Mouse (Mus musculus) c-Kit-negative CD71-positive TER-119-positive erythroid progenitor cells, embryonic 14.5 days (primary cell): Measurements from ENCODE around the gene Asb16.
A peak's percentile ranks its signal among the peaks of the same experiment; 100 is the strongest.

Experiments
- DNase-seq: peaks from one replicate; pipeline ENCODE4 v3.0.0-alpha.2; 2013; ENCODE audit warnings: low read depth, low spot score

Asb16 gene

DNA sequence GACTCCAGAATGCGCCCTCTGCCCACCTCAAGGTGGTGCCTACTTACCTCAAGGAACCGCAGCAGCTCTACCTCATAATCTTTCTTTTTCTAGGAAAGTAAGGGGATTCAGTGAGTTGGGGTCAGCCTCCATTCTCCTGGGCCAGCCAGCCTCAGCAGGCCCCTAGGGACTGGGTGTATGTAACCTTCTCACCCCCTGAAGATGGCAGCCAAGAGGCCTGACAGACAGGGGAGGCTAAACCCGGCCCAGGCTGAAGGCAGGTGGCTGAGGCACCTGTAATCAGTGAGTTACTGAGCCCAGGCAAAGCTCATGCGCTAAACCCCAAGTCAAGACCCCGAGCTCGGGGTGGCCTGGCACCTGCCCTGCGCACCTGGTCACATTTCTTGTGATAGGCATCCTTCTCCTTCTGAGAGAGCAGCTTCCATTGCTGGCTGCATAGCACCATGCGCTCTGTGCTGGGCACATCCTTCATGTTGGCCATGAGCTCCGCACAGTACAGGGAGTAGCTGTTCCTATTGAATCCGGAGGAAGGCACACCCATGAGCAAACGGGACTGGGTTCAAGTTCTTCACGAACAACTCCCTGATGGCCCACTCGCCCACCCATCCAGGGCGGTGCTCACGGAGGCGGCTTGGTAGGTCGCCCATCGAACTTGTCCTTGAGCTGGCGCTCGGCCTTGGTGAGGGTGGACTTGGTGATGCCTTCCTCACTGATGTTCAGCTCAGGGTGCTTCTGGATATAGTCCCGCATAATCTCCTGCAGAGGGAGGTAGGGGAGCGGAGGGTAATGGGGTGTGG is 41.5 kb downstream of the Asb16 start:
- DNase-seq, result no peak

DNA sequence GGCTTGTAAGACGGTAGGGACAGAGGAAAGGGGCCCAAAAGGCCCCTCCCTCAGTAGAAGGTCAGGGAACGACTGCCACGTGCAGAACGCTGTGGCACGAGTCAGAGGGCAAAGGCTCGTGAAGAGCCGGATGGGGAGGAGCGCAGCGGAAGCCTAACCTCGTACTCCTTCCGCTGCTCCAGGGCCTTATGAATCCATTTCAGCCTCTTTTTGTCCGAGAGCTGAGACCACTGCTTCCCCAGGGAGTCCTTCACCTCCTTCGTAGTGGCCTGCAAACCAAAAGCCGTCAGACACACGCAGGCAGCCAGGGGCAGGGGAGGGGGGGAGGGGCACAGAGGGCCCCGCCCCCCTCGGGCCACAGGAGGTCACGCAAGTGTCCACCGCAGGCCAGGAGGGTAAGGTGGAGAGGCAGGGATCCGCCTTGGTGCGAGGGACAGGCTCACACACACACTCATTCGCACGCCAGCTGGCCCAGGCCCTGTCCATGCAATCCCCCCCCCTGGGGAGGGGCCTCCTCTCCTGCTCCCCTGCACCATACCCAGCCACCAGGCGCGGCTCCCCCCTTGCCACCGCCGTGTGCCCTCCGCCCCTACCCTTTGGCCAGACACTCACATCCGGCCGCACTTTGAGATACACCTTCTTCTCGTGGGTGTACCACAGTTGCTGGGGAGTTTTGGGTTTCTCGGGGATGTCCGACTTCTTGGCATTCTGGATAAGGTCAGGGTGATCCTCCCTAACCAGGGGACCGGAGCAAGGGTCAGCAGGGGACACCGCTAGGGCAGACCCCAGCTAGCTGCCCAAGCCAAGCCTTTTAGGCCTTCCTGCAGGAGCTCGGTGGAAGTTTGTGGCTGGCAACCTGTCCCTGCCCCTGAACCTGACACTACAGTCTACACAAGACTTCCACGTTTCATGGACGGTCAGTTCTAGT is 42.5 kb downstream of the Asb16 start:
- no peak for DNase-seq

DNA sequence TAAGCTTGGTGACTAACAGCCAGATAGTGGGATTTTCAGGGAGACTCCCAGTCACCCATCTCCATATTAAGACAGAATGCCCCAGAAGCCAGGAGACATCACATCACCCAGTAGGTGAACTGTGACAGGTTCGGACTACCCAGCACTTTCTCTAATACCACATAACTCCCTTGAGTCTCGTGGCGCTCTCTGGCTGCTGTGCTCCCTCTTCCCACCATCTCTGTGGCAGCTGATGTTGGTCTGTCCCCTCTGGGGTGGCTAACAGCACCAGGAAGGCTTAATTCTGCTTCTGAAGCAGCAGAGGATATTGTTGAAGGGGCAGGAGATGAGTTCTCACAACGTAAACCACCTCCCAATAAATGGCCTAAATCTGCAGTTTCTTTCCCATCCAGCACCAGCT is 43.4 kb downstream of the Asb16 start:
- no peak for DNase-seq

DNA sequence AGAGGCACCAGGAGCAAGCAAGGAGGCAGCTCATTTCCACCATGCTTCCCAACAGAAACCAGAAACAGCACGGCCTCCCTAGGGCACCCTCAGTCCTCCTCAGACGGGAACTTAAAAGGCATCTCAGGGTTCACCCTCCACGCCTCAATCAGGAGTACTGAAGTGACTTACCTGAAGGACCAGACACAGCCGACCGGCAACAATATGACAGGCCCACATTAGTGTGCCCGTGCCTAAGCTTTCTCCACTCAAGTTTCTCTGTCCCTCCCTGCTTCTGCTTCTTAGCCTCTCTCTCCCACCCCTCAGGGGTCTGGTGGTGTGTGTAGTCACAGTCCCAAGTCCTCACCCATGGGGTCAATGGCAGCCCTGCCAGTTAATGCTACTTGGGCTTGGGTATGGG is 44.0 kb downstream of the Asb16 start:
- no peak for DNase-seq

DNA sequence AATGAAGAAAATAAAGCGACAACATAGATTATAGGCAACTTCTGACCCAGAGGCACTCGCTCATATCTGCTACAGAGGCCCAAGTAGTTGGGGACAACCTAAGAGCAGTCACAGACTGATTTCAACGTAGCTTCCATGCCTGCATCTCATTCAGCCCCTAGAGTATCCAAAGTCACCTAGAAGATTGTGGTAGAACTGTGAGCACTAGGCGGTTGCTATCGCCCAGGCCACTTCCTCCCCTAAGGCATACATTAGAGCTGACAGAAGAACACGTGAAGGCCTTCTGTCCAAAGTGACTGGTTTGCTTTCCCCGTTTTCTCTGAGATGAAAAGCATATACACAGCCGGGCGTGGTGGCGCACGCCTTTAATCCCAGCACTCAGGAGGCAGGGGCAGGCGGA is 45.8 kb downstream of the Asb16 start:
- DNase-seq, result no peak

DNA sequence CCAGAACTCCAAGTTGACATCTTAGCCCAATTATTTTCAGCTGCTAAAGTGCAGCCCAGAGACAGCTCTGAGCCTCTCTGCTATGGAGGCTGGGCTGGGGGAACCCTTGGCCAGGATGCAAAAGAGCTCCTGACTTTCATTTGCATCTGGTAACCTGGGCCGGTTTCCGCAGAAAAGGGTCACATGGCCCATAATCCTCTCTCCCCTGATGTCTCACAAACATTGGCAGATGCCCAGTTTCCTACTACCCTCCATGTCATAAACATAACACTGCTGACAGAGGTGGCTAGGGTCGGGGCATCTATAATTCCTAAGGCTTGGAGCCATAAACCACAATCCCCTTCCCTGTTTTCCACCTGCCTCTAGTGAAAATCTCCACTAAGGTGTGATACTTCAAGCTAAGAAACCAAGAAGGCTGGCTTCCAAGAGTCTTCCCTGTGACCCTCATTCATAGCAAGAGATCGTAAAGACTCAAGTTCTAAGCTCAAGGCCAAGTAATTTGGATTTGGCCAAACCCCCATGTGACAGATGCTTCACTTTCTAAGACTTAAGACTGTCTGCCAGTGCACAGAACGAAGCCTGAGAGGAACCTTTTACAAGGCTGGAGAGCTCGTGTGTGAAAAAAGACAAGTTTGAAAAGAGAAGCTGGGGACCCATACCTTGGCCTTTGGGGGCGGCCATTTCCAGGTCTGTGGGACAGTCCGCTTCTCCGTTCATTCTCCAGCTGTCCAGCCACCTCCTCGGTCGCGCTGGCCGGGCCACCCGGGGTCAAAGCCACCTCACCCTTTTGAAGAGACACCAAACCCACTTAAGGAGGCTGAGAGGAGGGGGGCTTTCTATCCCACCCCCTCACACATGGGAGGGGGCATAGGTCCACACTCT is 47.4 kb downstream of the Asb16 start:
- DNase-seq, result no peak

DNA sequence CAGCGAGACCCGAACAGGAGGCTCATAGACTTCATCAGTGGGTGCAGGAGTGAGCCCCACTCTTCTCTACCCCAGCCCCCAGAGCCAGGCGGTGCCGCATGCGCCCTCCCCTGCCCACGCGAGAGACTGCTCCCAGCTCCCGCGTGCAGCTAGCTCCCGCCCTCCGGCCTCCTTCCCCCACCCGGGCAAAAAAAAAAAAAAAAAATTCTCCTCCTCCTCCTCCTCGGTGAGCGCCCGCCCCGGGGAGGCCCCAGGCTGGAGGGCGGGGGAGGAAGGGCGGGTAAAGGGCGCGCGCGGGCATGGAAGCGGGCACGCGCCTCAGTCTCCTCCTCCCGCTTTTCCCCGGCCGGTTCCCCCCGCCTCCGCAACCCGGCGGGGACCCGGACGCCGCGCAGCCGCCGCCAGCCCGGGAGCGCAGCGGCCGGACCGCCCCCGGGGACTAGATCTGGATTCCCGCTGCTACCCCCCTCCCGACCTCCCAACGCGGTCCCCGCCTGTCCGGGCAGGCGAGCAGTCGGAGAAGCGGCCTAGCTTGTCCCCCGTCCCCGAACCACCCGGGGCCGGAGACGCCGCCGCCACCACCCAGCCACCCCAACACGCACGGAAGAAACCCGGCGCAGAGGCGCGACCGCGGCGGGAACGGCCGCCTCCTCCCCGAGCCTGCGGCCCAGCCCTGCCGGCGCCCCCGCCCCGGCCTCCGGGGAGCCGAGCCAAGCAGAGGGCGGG is 48.2 kb downstream of the Asb16 start:
- DNase-seq, result peak; percentile 86

DNA sequence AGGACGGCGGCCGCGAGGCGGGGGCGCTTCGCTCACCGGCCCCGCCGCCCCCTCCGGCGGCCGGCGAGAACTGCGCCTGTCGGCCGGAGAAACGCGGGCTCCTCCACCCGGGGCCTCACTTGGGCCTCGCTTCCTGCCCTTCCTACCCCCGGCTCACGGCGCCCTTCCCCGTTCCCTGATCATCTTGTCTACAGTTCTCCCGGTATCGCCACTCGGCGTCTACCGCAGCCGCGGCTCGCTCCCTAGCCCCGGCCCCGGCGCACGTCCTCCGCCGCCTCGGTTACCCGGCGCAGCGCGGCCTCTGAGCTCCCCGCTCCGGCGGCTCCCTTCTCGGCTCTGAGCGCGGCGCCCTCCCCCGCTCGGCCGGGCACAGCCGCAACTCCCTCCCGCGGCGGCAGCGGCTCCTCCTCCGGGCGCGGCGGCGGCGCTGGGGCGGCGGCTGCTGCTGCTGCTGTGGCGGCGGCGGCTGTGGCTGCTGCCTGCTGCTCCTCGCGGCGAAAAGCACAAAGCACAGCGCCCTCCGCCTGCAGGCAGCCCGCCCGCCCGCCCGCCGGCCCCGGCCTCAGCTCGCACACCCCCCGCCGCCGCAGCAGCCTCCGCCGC is 48.9 kb downstream of the Asb16 start:
- DNase-seq, result peak; percentile 56

DNA sequence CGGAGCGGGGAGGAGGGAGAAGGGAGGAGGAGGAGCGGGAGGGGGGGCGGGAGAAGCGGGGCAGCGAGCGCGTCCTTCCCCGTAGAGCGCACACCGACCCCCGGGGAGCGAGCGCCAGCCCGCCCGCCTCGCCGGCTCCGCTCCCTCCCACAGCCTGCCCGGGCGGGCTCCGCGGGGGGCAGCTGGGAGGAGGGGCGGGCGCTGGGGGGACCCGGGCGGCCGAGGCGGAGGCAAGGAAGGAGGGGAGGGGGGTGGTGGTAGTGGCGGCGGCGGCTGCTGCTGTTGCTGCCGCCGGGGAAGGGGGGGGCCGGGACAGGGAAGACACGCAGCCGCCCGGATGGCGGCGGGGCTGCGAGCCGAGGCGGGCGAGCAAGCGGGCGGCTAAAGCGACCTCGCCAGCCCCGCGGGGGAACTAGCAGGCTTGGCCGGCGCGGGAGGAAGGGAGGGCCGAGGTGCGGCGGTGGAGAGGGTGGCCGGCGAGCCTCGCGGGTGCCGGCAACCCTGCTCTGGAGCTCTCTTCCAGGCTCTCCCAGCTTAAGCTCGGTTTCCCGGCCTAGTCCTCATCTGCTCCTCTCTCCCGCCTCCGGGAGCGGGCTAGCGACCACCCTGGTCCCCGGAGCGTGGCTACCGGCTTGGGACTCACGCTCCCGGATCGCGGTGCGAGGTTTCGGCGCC is 49.5 kb downstream of the Asb16 start:
- DNase-seq, result peak; percentile 48

DNA sequence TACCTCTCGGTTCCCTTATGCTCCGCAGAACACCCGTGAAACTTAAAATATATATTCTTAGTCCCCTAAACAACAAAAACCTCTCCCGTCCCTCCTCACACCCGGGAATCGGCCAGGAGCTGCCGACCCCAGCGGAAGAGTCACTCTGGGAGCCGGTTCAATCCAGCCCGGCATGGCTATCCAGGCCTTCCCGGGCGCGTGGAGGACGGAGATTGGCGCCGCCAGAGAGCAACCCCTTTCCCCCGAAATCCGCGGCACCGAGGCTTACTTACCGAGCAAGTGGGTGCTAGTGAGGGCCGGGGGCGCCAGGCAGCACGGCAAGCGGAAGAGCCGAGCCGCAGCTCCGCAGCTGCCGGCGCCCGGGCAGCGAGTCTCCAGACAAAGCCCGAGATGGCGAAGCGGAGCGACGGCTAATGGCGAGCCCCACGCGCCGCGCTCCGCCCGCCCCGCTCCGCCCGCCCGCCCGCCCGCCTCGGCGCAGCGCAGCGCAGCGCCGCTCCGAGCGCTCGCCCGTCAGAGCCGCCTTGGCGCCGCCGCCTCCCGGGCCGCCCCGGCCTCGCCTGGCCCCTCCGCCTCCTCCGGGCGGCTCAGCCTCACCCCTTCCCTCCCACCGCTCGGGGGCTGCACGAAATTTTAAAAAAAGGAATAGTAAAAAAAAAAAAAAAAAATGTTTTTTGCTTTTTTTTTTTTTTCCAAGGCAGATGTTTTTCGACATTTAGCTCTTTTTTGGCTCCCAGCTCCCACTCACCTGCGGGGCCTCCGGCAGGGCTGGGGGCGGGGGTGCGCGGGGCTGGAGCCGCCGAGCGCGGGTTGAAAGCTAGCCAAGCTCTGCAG is 50.2 kb downstream of the Asb16 start:
- DNase-seq, result peak; percentile 59

DNA sequence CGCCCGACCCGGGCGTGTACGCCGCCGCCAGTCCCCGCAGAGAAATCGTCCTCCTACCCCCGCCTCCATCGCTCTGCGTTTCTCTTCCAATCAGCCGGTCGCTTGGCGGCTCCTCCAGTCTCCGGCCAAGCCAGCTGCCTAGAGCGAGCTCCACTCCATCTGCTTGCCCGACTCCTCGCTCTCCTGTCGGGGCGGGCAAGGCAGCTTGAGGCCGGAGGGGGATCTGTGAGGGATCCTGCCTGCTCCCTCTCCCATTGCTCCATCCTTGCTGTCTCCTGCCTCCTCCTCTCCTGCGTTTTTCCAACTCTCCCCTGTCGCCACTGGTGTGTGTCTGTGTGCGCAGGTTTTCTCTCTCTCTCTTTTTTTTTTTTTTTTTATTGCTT is 50.9 kb downstream of the Asb16 start, which contains the start of gene Ubtf:
Gene Ubtf (minus strand): TSS at position 333 of the 383 bp plus-strand sequence.
- peak; percentile 73 for DNase-seq

DNA sequence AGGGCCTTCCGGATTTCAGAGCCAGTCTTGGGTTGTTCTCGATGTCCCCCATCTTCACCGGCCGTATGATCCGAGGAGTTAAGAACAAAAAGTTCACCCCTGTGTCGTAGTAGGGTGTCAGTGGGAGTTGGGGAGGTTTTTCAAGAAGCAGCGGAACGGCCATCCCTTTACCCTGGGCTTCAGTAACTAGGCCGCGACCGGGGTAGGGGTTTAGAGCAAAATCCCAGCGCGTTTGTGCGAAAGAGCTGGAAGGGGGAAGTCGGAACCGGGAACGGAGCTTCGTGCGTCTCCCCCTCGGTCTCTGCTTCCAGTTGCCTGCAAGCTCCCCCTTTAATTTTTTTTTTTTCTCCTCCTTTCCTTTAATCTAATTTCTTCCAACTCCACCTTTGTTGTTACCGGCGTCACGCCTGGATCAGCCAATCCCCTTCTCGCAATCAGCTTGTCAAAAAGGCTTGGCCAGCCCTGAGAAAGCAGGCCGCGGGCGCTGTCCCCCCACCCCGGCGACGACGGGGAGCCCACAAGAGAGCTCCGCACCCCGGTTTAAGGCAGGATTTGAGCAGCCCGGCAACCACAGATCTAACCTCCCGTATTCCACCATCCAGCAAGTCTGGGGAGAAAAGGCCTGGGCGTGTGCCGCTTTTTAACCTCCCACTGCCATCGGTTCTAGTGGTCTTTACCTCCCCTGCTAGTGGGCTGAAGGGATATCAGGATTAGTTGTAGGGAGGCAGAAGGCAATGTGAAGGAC is 51.6 kb downstream of the Asb16 start:
- peak; percentile 75 for DNase-seq

DNA sequence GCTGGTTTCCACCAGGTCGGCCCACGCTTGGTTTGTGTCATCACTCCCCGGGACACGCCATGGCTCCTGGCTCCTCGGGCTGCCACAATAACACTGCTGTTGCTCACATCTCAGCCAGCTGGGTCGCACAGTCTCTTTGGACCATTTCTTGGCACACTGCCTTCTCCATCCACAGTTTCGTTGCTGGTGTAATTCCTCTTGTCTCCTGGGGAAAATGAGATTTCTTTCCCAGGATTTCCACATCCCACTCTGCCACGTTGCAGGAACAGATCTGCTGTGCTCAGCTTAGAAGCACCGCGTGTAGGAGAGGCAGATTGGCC is 52.1 kb downstream of the Asb16 start:
- DNase-seq, result no peak

DNA sequence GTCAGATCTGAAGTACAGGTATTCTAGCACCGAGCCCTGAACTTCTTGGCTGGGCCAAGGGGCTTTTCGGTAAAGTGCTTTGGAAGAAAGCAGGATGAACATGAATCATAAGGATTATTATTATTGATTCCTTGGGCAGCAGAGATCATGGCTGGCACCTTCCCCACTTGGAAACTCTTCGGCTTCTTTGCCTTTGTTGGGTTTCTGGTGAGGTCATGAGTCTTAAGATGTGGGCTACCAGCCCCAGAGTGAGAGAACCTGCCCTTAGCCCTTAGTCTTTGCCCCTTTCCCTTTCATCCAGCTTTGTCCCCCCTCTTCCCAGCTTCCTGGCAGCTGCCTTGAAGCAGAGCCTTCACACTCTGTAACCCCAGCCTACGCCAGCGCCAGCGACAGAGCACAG is 53.4 kb downstream of the Asb16 start:
- DNase-seq, result no peak

DNA sequence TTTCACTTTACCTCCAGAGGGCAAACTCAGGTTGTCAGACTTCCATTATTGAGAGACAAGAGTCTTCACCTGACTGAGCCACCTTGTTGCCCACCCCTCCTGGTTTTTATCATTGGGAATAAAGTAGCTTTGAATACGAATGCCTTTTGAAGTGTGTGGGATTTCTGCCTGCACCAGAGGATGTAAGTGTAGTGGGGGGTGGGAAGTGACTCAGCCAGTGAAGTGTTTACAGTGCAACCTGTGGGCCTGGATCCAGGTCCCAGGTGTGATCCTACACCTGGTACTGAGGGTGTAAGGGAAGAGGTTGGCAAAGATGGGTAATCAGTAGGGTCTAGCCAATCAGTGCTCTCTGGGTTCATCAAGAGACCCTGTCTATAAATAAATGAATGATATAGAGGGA is 55.0 kb downstream of the Asb16 start:
- no peak for DNase-seq

DNA sequence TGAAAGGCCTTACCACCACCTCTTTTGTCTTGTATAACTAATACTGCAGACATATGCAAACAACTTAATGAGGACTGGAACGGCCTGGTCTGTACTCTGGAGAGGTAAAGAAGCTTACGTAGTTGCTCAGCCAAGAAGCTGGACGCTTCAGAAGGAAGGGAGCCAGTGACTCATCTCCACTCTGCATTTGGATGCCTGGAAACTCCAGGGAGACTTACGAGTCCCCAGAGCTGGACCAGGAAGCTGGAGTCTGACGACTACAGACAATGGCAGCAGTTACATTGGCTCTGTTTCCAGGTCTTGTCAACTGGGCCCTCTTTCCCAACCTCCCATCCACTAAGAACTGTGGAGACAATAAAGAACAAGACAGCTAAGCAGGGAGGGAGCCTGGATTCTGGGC is 58.7 kb downstream of the Asb16 start:
- no peak for DNase-seq

DNA sequence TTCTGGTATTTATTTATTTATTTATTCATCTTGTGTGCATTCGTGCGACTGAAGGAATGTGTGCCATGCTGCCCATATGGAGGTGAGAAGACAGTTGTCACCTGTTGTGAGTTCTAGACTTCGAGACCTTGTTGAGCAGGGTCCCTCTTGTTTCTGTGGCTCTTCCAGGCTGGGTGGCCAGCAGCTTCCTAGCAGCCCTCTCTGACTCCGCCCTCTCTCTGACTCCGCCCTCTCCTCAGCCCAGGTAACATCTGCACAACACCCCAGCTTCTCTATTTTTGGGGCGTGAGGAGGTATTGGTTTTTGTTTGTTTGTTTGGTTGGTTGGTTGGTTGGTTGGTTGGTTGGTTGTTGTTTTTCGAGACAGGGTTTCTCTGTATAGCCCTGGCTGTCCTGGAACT is 59.3 kb downstream of the Asb16 start:
- DNase-seq, result no peak
